Mouse (Mus musculus): Measurements from ENCODE around the gene 4933411K16Rik.

Gene 4933411K16Rik

DNA sequence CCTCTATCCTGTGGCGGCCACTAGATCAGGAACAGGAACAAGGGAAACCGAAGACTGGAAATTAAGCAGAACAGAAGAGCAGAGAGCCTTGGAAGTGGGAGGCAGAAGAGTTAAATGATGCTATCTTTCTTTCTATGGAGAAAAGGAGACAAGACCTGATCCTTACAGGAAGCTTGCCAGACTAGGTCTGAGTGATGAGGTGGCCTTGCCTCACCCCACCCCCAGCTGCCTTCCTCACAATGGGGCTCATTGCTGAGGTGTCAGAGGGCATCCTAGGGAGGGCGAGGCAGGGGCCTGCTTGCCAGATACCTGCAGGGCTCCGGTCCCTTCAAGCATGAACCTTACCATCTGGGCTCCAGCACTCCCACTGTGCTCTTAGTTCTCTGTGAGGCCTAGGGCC lies at the start of gene 4933411K16Rik:
4933411K16Rik (plus strand) TSS at position 301 of the 400 bp plus-strand sequence.
- no peak for DNase-seq

GRCm38 (mm10) chr19:42004258-42004657 lies 47.8 kb upstream of the 4933411K16Rik start:
- DNase-seq, result no peak

DNA sequence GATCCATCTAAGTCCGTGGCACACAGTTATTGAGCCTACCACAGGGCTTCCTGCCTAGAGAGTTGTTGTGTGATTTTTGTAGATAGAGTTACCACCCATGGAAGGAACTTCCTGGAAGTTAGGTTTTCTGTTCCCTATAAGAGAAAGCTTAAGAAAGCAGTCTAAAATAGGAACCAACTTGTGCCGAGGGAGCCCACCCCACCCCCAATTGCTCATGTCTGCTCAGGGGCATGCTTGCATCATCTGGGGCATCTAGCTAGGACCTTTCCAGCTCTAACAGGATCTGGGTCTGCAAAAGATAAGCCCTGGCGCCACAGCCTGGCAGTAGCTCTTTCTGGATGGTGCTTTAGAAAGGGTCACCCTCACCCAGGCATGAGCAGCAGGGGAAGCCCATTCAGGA lies 46.4 kb upstream of the 4933411K16Rik start:
- no peak for DNase-seq

DNA sequence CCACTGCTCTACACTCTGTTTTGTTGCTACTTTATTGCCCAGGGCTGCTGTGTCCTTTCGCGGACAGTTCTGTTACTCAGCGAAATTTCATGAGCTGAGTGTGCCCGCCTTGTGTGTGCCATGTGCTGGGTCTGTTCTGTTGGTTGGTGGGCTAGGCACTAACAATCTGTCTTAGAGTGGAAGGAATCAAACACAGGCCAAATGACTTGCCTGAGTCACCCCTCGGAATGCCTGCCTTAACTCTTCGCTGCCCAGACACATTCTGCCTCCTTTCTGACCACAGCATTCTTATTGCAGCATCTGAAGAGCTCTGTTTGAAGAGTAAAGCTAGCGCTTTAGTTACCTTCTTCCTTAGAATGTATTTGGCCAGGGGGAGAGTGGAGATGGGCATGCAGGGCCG lies 45.5 kb upstream of the 4933411K16Rik start:
- DNase-seq, result no peak

GRCm38 (mm10) chr19:42008586-42008985 lies 43.5 kb upstream of the 4933411K16Rik start:
- no peak for DNase-seq

GRCm38 (mm10) chr19:42009067-42009466 lies 43.0 kb upstream of the 4933411K16Rik start:
- no peak for DNase-seq

- no peak for DNase-seq
These were observed 41.6 kb upstream of the 4933411K16Rik start for GRCm38 (mm10) chr19:42010436-42010835.

DNA sequence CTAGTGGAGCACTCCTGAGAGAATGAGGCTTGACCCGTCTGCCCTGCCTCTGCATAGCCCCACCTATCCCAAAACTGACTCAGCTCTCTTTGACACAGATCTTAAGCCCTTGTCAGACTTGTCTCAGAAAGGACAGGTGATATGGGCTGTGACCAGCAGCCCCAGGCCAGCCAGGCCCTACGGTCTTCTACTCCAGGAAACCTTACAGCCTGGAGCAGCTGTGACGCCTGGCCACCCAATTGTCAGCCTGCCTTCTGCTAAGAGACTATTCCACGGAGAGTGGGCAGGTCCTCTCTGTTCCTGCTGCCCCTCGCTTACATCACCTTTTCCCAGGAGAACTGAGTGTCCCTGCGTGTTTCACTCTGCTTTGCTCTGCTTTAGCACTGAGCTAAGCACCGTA lies 40.9 kb upstream of the 4933411K16Rik start:
- DNase-seq, result no peak

- no peak for DNase-seq
These were observed 37.7 kb upstream of the 4933411K16Rik start for GRCm38 (mm10) chr19:42014231-42014825.

DNA sequence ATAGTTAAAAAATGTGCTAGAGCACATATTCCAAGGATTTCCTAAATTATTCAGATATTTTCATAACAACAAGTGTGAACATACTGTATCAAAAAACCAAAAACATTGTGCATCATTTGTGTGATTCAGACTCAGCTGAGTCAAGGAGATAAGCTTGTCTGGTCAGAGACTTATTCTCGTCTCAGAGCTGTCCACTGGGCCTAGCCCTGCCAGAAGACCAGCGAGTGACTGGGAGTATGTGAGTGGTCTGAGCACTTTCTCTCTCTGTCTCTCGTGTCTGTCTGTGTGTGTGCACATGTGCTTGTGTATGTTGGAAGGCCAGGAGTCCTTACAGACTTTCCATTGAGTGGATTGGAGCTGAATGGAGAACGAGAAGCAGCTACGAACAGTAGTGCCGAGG lies 37.0 kb upstream of the 4933411K16Rik start:
- DNase-seq, result no peak

DNA sequence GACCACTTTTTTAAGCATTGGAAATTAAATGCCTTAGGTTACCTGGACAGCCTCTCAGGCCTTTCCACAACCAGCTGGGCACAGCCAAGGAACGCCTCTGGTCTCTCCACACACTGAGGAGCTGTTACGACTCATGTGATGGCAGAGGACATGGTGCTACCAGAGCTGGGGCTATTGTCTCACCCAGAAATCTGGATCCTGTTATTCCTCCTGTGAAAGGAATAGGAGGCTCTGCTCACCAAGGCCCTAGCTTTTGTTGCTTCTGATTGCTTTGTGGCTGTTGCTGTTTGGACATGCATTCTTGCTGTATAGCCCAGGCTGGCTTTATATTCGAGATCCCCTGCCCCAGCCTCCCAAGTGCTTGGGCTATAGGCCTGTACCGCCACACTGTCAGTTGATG lies 35.8 kb upstream of the 4933411K16Rik start:
- DNase-seq, result no peak

- DNase-seq, result no peak
These were observed 35.2 kb upstream of the 4933411K16Rik start for GRCm38 (mm10) chr19:42016840-42017239.

DNA sequence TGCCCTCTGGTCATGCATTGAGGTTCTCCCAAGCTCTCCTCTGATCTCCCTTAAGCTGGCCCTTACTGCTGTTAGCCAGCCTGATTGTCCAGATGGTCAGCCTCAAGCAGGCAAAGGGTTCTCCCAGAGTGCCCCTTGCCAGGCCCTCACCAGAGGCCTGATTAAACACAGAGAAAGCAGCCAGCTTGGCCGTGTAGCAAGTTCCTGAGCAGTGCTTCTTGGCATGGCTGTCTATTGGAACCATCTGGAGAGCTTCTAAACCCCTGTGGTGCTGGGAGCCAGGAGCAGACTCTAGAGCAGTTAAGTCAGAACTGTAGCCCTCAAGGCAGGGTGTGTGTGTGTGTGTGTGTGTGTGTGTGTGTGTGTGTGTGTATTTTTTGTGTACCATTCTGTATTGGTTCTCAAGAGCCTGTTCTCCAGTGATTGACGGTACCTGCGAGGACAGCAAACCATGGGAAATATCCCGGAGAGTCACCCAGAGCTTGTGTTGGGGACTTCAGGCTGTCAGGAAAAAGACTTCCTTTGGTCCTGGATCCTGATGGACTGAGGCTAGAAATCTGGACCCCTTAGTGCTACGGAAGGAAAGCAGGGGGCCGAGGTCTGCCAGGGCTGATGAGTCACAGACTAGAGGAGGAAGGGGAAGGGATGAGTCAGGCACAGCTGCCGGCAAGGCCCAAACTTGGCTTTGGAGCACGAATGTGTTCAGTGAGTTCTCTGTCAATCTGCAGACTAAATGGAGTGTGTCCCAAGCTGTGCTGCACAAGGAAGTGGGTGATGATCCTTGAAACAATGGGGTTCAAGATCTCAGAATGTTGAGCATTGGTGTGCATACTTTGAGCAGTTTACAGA lies 34.4 kb upstream of the 4933411K16Rik start:
- peak; percentile 89 to 95 for DNase-seq

GRCm38 (mm10) chr19:42019011-42019522 lies 33.0 kb upstream of the 4933411K16Rik start:
- DNase-seq, result no peak

- no peak for DNase-seq
These were observed 30.1 kb upstream of the 4933411K16Rik start for GRCm38 (mm10) chr19:42021681-42022541.

GRCm38 (mm10) chr19:42022542-42022848 lies 29.6 kb upstream of the 4933411K16Rik start:
- DNase-seq, result no peak

- peak; percentile 89 to 93 for DNase-seq
These were observed 25.9 kb upstream of the 4933411K16Rik start for GRCm38 (mm10) chr19:42026158-42026557.

DNA sequence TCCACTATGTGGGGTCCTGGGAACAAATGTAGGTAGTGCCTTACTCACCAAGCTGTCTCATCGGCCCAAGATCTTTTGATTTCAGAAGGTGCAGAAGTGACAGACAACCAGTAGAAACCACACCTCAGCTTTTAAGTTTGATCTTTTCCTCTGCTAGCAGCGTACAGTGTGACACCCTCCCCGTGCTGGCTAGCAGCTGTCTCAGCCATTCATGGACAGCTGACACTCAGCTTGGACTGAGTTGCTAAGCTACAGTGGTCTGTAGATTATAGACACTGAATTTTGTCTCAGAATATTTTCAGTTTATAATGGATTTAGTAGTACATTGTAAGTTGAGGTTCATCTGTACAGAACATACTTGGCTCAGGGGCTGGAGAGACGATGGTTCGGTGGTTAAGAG lies 20.9 kb upstream of the 4933411K16Rik start:
- DNase-seq, result no peak

DNA sequence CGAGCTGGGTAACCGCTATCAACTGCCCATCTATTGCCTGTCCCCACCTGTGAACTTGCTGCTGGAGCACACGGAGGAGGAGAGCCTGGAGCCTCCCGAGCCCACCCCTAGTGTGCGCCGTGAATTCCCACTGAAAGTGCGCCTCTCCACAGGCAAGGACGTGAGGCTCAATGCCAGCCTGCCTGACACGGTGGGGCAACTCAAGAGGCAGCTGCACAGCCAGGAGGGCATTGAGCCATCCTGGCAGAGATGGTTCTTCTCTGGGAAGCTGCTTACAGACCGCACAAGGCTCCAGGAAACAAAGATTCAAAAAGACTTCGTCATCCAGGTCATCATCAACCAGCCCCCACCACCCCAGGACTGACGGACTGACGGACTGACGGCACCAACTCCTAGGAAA lies 18.4 kb upstream of the 4933411K16Rik start:
- peak in 1 of 2 experiments; percentile 35 for DNase-seq

- peak in 1 of 2 experiments; percentile 47 for DNase-seq
These were observed 17.8 kb upstream of the 4933411K16Rik start for GRCm38 (mm10) chr19:42034146-42034775.

DNA sequence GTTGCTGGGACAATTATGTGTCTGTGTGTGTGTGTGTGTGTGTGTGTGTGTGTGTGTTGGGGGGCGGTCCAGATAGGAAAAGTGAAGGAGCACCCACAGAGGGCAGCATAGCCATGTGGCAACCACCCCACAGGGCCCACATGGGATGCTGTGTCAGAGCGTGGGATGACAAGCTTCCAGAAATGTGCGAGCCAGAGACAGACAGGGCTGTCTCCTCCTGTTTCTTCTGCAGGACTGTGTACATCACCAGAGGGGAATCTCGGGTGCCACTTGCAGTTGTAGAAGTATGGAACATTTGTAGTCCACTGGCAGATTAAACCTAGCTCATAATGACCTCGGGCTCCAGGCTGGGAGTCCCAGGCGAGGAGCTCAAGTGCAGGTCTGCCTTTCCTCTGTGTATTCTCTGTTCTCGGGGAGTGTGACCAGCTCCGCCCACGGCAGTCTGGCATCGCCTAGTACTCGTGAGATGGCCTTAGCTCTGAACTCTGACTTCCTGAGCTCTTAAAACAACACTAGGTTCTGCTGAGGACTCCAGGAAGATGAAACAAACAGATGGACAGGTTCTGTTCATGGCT lies 17.1 kb upstream of the 4933411K16Rik start:
- no peak for DNase-seq

Data from cerebellum, adult 18-20 months (tissue).